Mouse (Mus musculus) small intestine, adult 2 months (tissue): ENCODE data around the gene Ints6.

Experiments
- CTCF ChIP-seq: fragments of 200-500 bp; IDR thresholded peaks from 2 replicates; pipeline ENCODE4 v1.5.1; 2012; ENCODE audit warnings: low read depth, mild to moderate bottlenecking, control low read depth, inconsistent platforms, low read length, moderate library complexity, mixed read lengths; ENCODE audit not compliant: insufficient replicate concordance, insufficient read length; ENCODE audit errors: extremely low read depth
- POLR2A ChIP-seq: fragments of 200-500 bp; IDR thresholded peaks from 2 replicates; pipeline ENCODE4 v1.6.1; 2012; ENCODE audit warnings: low read depth, mild to moderate bottlenecking, control low read depth, inconsistent platforms, low read length, moderate library complexity

- TF ChIP-seq CTCF (no peak), POLR2A (no peak)
Measured at GRCm38 (mm10) chr14:62803204-62803603, 42.2 kb upstream of the Ints6 start.
